Mouse (Mus musculus) cortical plate, adult 2 months (tissue): ENCODE data around the gene Lhfpl5. TPM values are rescaled to one million over a fixed set of nuclear protein-coding genes. Genes with fewer than 3 reads are reported as not detected.
A peak's percentile ranks its signal among the peaks of the same experiment; 100 is the strongest.

Experiments used
- H3K27ac ChIP-seq: fragments of 200-500 bp; 2 replicates; pipeline ENCODE4 v1.5.1; 2012; ENCODE audit warnings: low read length, control low read depth, inconsistent platforms; ENCODE audit not compliant: insufficient read depth
- H3K4me1 ChIP-seq: fragments of 200-500 bp; 2 replicates; pipeline ENCODE4 v1.6.1; 2011; ENCODE audit warnings: low read length; ENCODE audit not compliant: control insufficient read depth, insufficient read depth
- H3K4me3 ChIP-seq: fragments of 200-500 bp; 2 replicates; pipeline ENCODE4 v1.5.1; 2011; ENCODE audit warnings: mild to moderate bottlenecking, low read length, control low read depth; ENCODE audit not compliant: insufficient read depth
- CTCF ChIP-seq: fragments of 200-500 bp; IDR thresholded peaks from 2 replicates; pipeline ENCODE4 v1.5.1; 2011; ENCODE audit warnings: mild to moderate bottlenecking, control low read depth, low read length; ENCODE audit not compliant: insufficient read depth; ENCODE audit errors: extremely low read depth
- POLR2A ChIP-seq: fragments of 200-500 bp; IDR thresholded peaks from 2 replicates; pipeline ENCODE4 v1.6.1; 2011; ENCODE audit warnings: mild to moderate bottlenecking, low read length, control low read depth; ENCODE audit not compliant: insufficient read depth; ENCODE audit errors: extremely low read depth
- polyA plus RNA-seq: library from polyadenylated mRNA; depleted of rRNA; stranded (reverse); fragments of >200 nt; gene quantifications from 2 replicates; pipeline ENCODE4 v1.2.3, GENCODE M21; 2012

Lhfpl5 gene
- polyA plus RNA-seq, 1 experiment: 4.5 TPM

- Histone ChIP-seq H3K4me1 (no peaks in the 10 kb centered on the region), H3K4me3 (no peak overlapping the region), H3K27ac (no peak overlapping the region)
- TF ChIP-seq POLR2A: no peak
- TF ChIP-seq CTCF: no peak
Observed at GRCm38 (mm10) chr17:28600780-28601179, 25.3 kb downstream of the Lhfpl5 start.

- no peaks in the 10 kb centered on the region for H3K4me1 ChIP-seq
- no peak overlapping the region for H3K27ac ChIP-seq
- no peak for TF ChIP-seq CTCF
- TF ChIP-seq POLR2A: no peak
- no peak overlapping the region for H3K4me3 ChIP-seq
Observed at GRCm38 (mm10) chr17:28601557-28602250, 26.3 kb downstream of the Lhfpl5 start.

- H3K4me1 ChIP-seq: no peaks in the 10 kb centered on the region
- H3K27ac ChIP-seq: no peak overlapping the region
- no peak overlapping the region for H3K4me3 ChIP-seq
- TF ChIP-seq CTCF (0 out of 2 replicates have a peak, but pooled peaks have one; percentile 3), POLR2A (no peak)
Observed at GRCm38 (mm10) chr17:28609543-28609942, 34.1 kb downstream of the Lhfpl5 start.

GRCm38 (mm10) chr17:28612603-28613002 lies 37.2 kb downstream of the Lhfpl5 start:
- no peak for TF ChIP-seq CTCF
- no peak for TF ChIP-seq POLR2A
- Histone ChIP-seq H3K4me1 (no peaks in the 10 kb centered on the region; the same call in 1 of the 2 replicates), H3K4me3 (no peak overlapping the region)

GRCm38 (mm10) chr17:28613096-28613495 lies 37.7 kb downstream of the Lhfpl5 start:
- Histone ChIP-seq H3K4me3 (no peak overlapping the region), H3K27ac (no peak overlapping the region), H3K4me1 (no peaks in the 10 kb centered on the region; the same call in 1 of the 2 replicates)
- no peak for TF ChIP-seq CTCF
- TF ChIP-seq POLR2A: no peak

More at GRCm38 (mm10) chr17:28612603-28613002, 37.2 kb downstream of the Lhfpl5 start:
- no peak overlapping the region for H3K27ac ChIP-seq

- no peak overlapping the region for H3K27ac ChIP-seq
- no peak overlapping the region for H3K4me3 ChIP-seq
- no peak for TF ChIP-seq POLR2A
- peaks cover 1% of the 10 kb centered on the region; the same call in 1 of the 2 replicates for H3K4me1 ChIP-seq
Observed at GRCm38 (mm10) chr17:28615332-28615731, 39.9 kb downstream of the Lhfpl5 start.

- TF ChIP-seq CTCF (no peak), POLR2A (no peak)
- H3K4me3 ChIP-seq: no peak overlapping the region
- H3K4me1 ChIP-seq: peaks cover 1% of the 10 kb centered on the region; the same call in 1 of the 2 replicates
- H3K27ac ChIP-seq: no peak overlapping the region
Observed at GRCm38 (mm10) chr17:28617636-28618035, 42.2 kb downstream of the Lhfpl5 start.

GRCm38 (mm10) chr17:28618124-28618523 lies 42.7 kb downstream of the Lhfpl5 start:
- no peak for TF ChIP-seq POLR2A
- no peak for TF ChIP-seq CTCF
- Histone ChIP-seq H3K27ac (no peak overlapping the region), H3K4me3 (no peak overlapping the region), H3K4me1 (peaks cover 1% of the 10 kb centered on the region; the same call in 1 of the 2 replicates)

GRCm38 (mm10) chr17:28618775-28619174 lies 43.3 kb downstream of the Lhfpl5 start:
- H3K4me3 ChIP-seq: no peak overlapping the region
- no peak overlapping the region for H3K27ac ChIP-seq
- H3K4me1 ChIP-seq: peaks cover 1% of the 10 kb centered on the region; the same call in 1 of the 2 replicates
- TF ChIP-seq CTCF (no peak), POLR2A (no peak)

- TF ChIP-seq POLR2A: peak; percentile 51; the same call in 1 of the 2 replicates
- TF ChIP-seq CTCF: no peak
- Histone ChIP-seq H3K27ac (peak overlapping the region; percentile 13; the same call in 1 of the 2 replicates), H3K4me1 (peaks cover 12% of the 10 kb centered on the region), H3K4me3 (peak overlapping the region; percentile 74)
Observed at GRCm38 (mm10) chr17:28621381-28622299, 46.2 kb downstream of the Lhfpl5 start.
